Mouse (Mus musculus) layer of hippocampus, adult 9-10 months (tissue): ENCODE data around the gene Ankrd23.

ENCODE experiments used
- DNase-seq: peaks from one replicate; pipeline ENCODE4 v3.0.0; 2022; ENCODE audit warnings: low spot score

Gene Ankrd23

GRCm38 (mm10) chr1:36563197-36563596 lies 26.5 kb upstream of the Ankrd23 start:
- DNase-seq, result no peak

- no peak for DNase-seq
Measured at GRCm38 (mm10) chr1:36562388-36562787, 25.7 kb upstream of the Ankrd23 start.

GRCm38 (mm10) chr1:36560903-36561302 lies 24.2 kb upstream of the Ankrd23 start:
- no peak for DNase-seq

- DNase-seq, result no peak
Measured at GRCm38 (mm10) chr1:36559888-36560287, 23.2 kb upstream of the Ankrd23 start.

- DNase-seq, result no peak
Measured at GRCm38 (mm10) chr1:36559256-36559655, 22.6 kb upstream of the Ankrd23 start.

- no peak for DNase-seq
Measured at GRCm38 (mm10) chr1:36558031-36558993, 21.6 kb upstream of the Ankrd23 start, which contains the start of gene Sema4c. Gene Sema4c (minus strand): TSS chr1:36558349.

GRCm38 (mm10) chr1:36557457-36558011 lies 20.9 kb upstream of the Ankrd23 start:
- no peak for DNase-seq

GRCm38 (mm10) chr1:36556553-36557456 lies 20.1 kb upstream of the Ankrd23 start:
- DNase-seq, result peak; percentile 77

GRCm38 (mm10) chr1:36555798-36556395 lies 19.2 kb upstream of the Ankrd23 start:
- DNase-seq, result no peak

- DNase-seq, result no peak
Measured at GRCm38 (mm10) chr1:36554633-36555399, 18.1 kb upstream of the Ankrd23 start.

GRCm38 (mm10) chr1:36552506-36552905 lies 15.8 kb upstream of the Ankrd23 start:
- no peak for DNase-seq

GRCm38 (mm10) chr1:36551904-36552303 lies 15.2 kb upstream of the Ankrd23 start:
- DNase-seq, result no peak

GRCm38 (mm10) chr1:36550075-36550863 lies 13.6 kb upstream of the Ankrd23 start:
- no peak for DNase-seq

GRCm38 (mm10) chr1:36549491-36549890 lies 12.8 kb upstream of the Ankrd23 start:
- no peak for DNase-seq

- DNase-seq, result no peak
Measured at GRCm38 (mm10) chr1:36548771-36549170, 12.1 kb upstream of the Ankrd23 start.

GRCm38 (mm10) chr1:36547981-36548598 lies 11.4 kb upstream of the Ankrd23 start:
- no peak for DNase-seq

- DNase-seq, result peak; percentile 99
Measured at GRCm38 (mm10) chr1:36546888-36547471, 10.3 kb upstream of the Ankrd23 start, which contains the start of gene Ankrd39. Gene Ankrd39 (minus strand): TSS chr1:36547445.

- no peak for DNase-seq
Measured at GRCm38 (mm10) chr1:36545845-36546600, 9.3 kb upstream of the Ankrd23 start.
